Mouse (Mus musculus): ENCODE results near the gene Rcan3. TPM values are rescaled to one million over a fixed set of nuclear protein-coding genes. Genes with fewer than 3 reads are reported as not detected.
A peak's percentile ranks its signal among the peaks of the same experiment; 100 is the strongest.

Gene Rcan3
- polyA plus RNA-seq, 1 experiment, result 21.5 TPM

DNA sequence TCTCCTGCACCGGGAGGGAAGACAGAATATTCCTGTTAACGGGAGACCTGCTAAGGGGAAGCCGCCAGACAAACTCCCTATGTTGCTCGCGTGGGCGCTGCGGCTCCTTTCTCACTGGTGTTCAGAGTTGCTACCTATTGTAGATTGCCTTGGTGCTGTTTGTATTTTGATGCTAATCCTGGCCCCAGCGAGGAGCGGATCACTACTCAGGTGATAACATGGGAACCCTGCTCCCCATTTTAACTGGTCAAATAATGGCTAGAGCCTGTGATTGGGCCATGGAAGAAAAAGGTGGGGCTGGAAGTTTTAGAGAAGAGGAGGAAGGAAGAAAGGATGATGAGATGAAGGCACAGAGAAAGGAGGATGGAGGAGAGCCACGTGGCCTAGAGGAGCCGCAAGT lies 13.2 kb downstream of the Rcan3 start:
- TF ChIP-seq CTCF (IDR thresholded peaks at IDR 0.05; ENCODE audit: extremely low read depth, insufficient read depth, low read length), result no peak
- H3K27ac ChIP-seq (ENCODE audit: insufficient read depth, low read length), result no peak overlapping the region
- no peak overlapping the region for H3K4me3 ChIP-seq (ENCODE audit: insufficient read depth, low read length)
- H3K4me1 ChIP-seq (ENCODE audit: control insufficient read depth, insufficient read depth, low read length), result no peaks in the 10 kb centered on the region

DNA sequence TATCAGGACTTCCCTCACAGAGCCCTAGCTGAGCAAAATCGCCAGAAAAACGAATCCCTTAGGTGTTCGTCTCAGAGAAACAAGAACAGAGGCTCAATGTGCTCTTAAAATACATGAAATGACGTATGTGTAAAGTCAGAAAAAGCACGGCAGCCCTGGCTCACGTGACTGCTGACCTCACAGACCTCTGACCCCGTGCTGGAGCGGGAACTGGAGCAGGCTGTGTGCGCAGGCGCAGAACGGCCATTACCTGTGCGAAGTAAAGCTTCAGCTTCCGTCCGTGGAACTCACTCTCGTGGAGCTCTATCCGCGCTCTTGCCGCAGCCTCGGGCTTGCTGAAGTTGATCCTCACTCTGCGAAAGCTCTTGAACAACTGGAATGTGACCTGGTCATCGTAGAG lies 13.7 kb downstream of the Rcan3 start:
- no peaks in the 10 kb centered on the region for H3K4me1 ChIP-seq (ENCODE audit: control insufficient read depth, insufficient read depth, low read length)
- TF ChIP-seq CTCF (IDR thresholded peaks at IDR 0.05; ENCODE audit: extremely low read depth, insufficient read depth, low read length) (no peak), POLR2A (IDR thresholded peaks at IDR 0.05; ENCODE audit: extremely low read depth, insufficient read depth, low read length) (no peak)
- H3K27ac ChIP-seq (ENCODE audit: insufficient read depth, low read length), result no peak overlapping the region
- no peak overlapping the region for H3K4me3 ChIP-seq (ENCODE audit: insufficient read depth, low read length)

DNA sequence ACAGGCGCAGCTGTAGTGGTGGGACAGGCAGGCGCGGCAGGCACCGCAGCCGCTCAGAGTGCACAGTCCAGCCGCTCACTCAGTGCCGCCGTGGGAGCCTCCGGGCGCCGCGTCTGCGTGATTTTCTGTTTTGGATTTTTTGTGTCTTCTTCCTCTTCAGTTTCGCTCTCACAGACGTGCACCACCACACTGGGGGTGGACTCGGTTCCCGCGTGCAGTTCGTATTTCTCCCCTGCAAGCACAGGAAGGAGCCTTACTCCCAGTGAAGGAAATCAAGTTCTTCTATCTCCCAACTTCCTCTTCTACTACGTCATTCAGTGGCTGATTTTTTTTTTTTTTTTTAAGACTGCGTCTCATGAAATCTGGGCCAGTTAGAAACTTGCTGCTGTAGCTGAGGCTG lies 17.3 kb downstream of the Rcan3 start:
- Histone ChIP-seq H3K4me3 (ENCODE audit: insufficient read depth, low read length) (no peak overlapping the region), H3K4me1 (ENCODE audit: control insufficient read depth, insufficient read depth, low read length) (no peaks in the 10 kb centered on the region), H3K27ac (ENCODE audit: insufficient read depth, low read length) (no peak overlapping the region)
- TF ChIP-seq CTCF (IDR thresholded peaks at IDR 0.05; ENCODE audit: extremely low read depth, insufficient read depth, low read length) (no peak), POLR2A (IDR thresholded peaks at IDR 0.05; ENCODE audit: extremely low read depth, insufficient read depth, low read length) (no peak)

DNA sequence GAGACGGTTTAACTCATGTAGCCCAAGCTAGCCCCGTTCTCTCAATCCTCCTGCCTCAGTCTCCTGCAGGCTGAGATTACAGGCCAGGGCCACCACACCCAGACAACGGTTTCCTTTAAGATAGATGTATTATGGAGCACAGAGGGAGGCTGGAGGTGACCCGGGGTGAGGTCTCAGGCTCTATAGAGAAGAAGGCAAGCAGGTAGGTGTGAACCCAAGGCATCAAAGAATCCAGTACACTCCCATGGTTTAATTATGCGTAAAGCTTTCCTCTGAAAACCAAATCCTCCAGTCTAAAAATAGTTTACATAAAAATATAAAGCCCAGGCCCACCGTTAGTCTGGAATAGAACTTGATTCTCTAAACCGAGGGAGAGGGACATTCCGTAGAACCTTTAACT lies 20.2 kb downstream of the Rcan3 start:
- Histone ChIP-seq H3K27ac (ENCODE audit: insufficient read depth, low read length) (no peak overlapping the region), H3K4me1 (ENCODE audit: control insufficient read depth, insufficient read depth, low read length) (no peaks in the 10 kb centered on the region), H3K4me3 (ENCODE audit: insufficient read depth, low read length) (no peak overlapping the region)
- TF ChIP-seq POLR2A (IDR thresholded peaks at IDR 0.05; ENCODE audit: extremely low read depth, insufficient read depth, low read length) (no peak), CTCF (IDR thresholded peaks at IDR 0.05; ENCODE audit: extremely low read depth, insufficient read depth, low read length) (no peak)

DNA sequence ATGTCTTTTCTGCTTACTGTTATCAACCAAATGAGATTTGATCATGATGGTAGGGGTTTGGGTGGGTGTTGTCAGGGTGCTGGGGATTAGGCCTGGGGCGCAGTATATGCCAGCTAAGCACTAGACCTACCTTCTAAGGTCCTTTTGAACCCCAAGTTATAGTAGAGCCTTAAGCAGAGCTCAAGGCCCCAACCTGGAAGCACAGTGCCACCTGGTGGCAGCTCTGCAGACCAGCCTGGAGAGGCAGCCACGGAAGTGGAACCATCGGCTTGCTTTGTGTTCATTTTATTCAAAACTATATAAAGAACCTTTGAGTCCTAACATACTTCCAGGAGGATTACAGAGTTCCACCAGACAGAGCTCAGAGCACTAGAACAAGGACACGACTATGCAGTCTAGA lies 22.0 kb downstream of the Rcan3 start:
- no peak for TF ChIP-seq POLR2A (IDR thresholded peaks at IDR 0.05; ENCODE audit: extremely low read depth, insufficient read depth, low read length)
- TF ChIP-seq CTCF (IDR thresholded peaks at IDR 0.05; ENCODE audit: extremely low read depth, insufficient read depth, low read length), result peak; percentile 79
- no peak overlapping the region for H3K4me3 ChIP-seq (ENCODE audit: insufficient read depth, low read length)
- no peak overlapping the region for H3K27ac ChIP-seq (ENCODE audit: insufficient read depth, low read length)
- H3K4me1 ChIP-seq (ENCODE audit: control insufficient read depth, insufficient read depth, low read length), result no peaks in the 10 kb centered on the region

DNA sequence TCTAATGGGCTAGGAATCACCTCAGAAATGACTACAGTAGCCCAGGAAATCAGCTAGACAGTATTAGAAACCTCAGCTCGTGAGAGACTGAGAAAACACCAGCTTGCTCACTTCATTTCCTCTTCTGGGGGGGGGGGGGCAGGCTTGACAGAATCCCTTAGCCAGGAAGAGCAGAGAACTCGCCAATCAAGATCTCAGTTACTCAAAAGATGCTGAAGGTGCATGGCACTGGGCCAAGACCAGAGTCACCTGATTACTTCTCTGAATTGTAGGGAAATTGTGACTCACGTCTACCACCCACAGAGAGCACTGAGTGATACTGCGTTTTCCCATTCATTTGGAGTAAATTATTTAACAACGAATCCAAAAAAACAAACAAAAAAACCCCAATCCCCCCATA lies 27.5 kb downstream of the Rcan3 start:
- Histone ChIP-seq H3K27ac (ENCODE audit: insufficient read depth, low read length) (no peak overlapping the region), H3K4me1 (ENCODE audit: control insufficient read depth, insufficient read depth, low read length) (no peaks in the 10 kb centered on the region), H3K4me3 (ENCODE audit: insufficient read depth, low read length) (no peak overlapping the region)
- TF ChIP-seq POLR2A (IDR thresholded peaks at IDR 0.05; ENCODE audit: extremely low read depth, insufficient read depth, low read length) (no peak), CTCF (IDR thresholded peaks at IDR 0.05; ENCODE audit: extremely low read depth, insufficient read depth, low read length) (no peak)

DNA sequence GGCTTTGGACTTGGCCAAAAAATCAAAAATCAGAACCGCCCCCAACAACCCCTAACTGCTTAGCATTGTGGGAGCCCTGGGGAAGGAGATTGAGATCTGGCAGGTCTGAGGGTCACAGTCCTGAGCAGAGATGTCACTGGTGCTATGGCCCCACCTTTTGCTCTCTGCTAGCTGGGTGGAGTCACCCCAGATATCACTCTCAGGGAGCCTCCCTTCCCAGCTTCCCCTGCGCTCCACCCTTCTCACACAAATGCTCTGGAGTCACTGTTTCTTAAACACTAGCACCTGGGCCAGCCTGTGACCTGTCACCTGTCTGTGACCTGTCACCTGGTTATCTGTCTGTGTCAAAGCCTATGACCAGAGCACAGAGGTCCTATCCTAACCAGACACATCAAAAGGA lies 28.7 kb downstream of the Rcan3 start:
- no peak overlapping the region for H3K27ac ChIP-seq (ENCODE audit: insufficient read depth, low read length)
- no peak for TF ChIP-seq POLR2A (IDR thresholded peaks at IDR 0.05; ENCODE audit: extremely low read depth, insufficient read depth, low read length)
- no peak for TF ChIP-seq CTCF (IDR thresholded peaks at IDR 0.05; ENCODE audit: extremely low read depth, insufficient read depth, low read length)

DNA sequence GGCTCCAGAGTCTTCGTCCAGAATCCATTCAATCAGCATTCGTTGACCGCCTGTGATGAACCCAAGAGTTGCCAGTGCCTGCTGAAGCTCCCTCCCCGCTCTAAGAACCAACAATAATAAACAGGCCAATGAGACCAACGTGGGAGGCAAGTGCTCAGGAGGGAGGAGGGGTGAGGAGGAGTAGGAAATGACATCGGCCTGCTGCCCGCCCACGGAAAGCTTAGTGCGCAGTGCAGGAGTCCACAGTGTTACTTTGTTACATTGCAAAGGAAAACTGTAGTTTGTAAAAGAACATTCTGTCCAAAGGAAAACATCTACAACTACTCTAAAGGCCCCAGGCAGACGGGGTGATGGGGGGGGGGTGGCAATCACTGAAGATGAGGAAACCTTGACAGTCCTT lies 29.6 kb downstream of the Rcan3 start:
- H3K27ac ChIP-seq (ENCODE audit: insufficient read depth, low read length), result no peak overlapping the region
- no peak for TF ChIP-seq POLR2A (IDR thresholded peaks at IDR 0.05; ENCODE audit: extremely low read depth, insufficient read depth, low read length)
- TF ChIP-seq CTCF (IDR thresholded peaks at IDR 0.05; ENCODE audit: extremely low read depth, insufficient read depth, low read length), result no peak
- H3K4me1 ChIP-seq (ENCODE audit: control insufficient read depth, insufficient read depth, low read length), result no peaks in the 10 kb centered on the region
- no peak overlapping the region for H3K4me3 ChIP-seq (ENCODE audit: insufficient read depth, low read length)

More for the DNA sequence above, 28.7 kb downstream of the Rcan3 start:
- no peak overlapping the region for H3K4me3 ChIP-seq (ENCODE audit: insufficient read depth, low read length)
- H3K4me1 ChIP-seq (ENCODE audit: control insufficient read depth, insufficient read depth, low read length), result no peaks in the 10 kb centered on the region

DNA sequence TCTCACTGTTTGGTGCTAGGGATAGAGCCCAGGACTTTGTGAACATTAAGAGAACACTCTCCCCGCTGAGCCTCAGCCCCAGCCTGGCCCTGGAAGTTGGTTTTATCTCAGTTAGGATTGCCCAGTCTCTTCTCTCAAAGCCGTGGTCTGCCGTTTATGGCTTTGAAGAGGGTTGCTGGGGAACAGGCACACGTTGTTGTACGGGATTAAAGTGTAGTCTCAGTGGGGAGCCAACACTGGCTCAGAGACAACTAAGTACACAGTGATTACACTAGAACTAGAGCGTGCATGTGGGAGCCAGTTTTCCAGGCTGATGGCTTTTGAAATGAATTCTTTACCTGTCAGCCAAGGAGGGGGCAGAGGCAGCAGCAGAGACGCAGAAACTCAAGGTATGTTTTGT lies 31.8 kb downstream of the Rcan3 start:
- H3K4me3 ChIP-seq (ENCODE audit: insufficient read depth, low read length), result no peak overlapping the region
- no peak overlapping the region for H3K27ac ChIP-seq (ENCODE audit: insufficient read depth, low read length)
- TF ChIP-seq CTCF (IDR thresholded peaks at IDR 0.05; ENCODE audit: extremely low read depth, insufficient read depth, low read length) (no peak), POLR2A (IDR thresholded peaks at IDR 0.05; ENCODE audit: extremely low read depth, insufficient read depth, low read length) (no peak)
- H3K4me1 ChIP-seq (ENCODE audit: control insufficient read depth, insufficient read depth, low read length), result no peaks in the 10 kb centered on the region

DNA sequence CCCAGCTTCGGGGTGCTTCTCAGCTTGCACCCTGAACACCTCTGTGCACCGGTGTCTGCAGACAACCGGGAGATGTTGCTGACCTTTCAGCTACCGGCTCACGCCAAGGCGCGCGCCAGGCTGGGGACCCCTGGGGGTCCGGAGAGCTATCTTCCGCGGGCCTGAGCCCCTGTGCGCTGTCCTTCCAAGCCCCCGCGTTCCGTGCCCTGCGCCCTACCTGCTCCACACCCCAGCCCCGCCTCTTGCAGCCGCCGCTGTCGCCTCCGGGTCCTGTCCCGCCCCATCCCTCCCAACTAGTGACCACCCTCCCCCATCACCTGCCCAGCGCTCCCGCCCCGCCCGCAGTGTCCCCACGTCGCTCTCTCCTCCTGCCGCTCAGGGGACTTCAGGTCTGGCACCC lies 35.7 kb downstream of the Rcan3 start, which contains the start of gene Ncmap:
Gene Ncmap (minus strand): TSS at position 237 of the 400 bp plus-strand sequence.
- H3K4me1 ChIP-seq (ENCODE audit: control insufficient read depth, insufficient read depth, low read length), result no peaks in the 10 kb centered on the region
- H3K4me3 ChIP-seq (ENCODE audit: insufficient read depth, low read length), result no peak within 1 kb of the TSS
- TF ChIP-seq POLR2A (IDR thresholded peaks at IDR 0.05; ENCODE audit: extremely low read depth, insufficient read depth, low read length), result no peak
- H3K27ac ChIP-seq (ENCODE audit: insufficient read depth, low read length), result no peak within 1 kb of the TSS

DNA sequence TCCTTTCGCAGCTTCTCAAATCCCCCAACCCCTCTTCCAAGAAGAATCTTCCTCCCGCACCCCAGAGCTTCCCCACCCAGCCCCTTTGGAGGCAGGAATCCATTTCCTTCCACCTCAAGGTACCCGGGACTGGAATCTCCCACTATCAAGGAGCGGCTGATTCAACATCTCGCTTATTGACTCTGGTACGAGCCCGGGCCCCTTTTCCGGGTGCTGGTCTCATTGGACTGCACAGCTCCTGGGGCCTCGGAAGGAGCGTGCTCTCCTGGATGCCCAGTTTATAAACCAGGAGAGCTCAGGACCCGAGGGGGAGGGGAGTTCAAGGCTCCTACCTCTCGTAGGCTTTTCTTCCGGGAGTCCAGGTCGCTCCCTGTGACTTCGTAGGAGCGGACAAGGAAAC lies 36.1 kb downstream of the Rcan3 start:
- TF ChIP-seq CTCF (IDR thresholded peaks at IDR 0.05; ENCODE audit: extremely low read depth, insufficient read depth, low read length) (no peak), POLR2A (IDR thresholded peaks at IDR 0.05; ENCODE audit: extremely low read depth, insufficient read depth, low read length) (no peak)
- Histone ChIP-seq H3K4me3 (ENCODE audit: insufficient read depth, low read length) (no peak overlapping the region), H3K27ac (ENCODE audit: insufficient read depth, low read length) (no peak overlapping the region), H3K4me1 (ENCODE audit: control insufficient read depth, insufficient read depth, low read length) (no peaks in the 10 kb centered on the region)

All from cortical plate, adult 2 months (tissue).